Mouse (Mus musculus) cerebellum, postnatal 10 days (tissue): ENCODE measurements around the gene Cpne2.
A peak's percentile ranks its signal among the peaks of the same experiment; 100 is the strongest.

Experiments used
- DNase-seq, 2 experiments: peaks; one replicate each; pipeline ENCODE4 v3.0.0; 2021; ENCODE audit warnings: mixed read lengths in 2 of 2

Cpne2 gene

GRCm38 (mm10) chr8:94582569-94582968, 49.8 kb downstream of the Cpne2 start:
- DNase-seq: no peak

- peak; percentile 79 to 83 for DNase-seq
These were observed 51.5 kb downstream of the Cpne2 start for GRCm38 (mm10) chr8:94584238-94584817.

- DNase-seq: no peak
These were observed 58.9 kb downstream of the Cpne2 start for GRCm38 (mm10) chr8:94591691-94592090.

GRCm38 (mm10) chr8:94594211-94594610, 61.4 kb downstream of the Cpne2 start:
- DNase-seq: no peak

- DNase-seq: no peak
These were observed 67.7 kb downstream of the Cpne2 start for GRCm38 (mm10) chr8:94600478-94600877.

GRCm38 (mm10) chr8:94601034-94601606, 68.3 kb downstream of the Cpne2 start:
- peak in 1 of 2 experiments; percentile 39 for DNase-seq

GRCm38 (mm10) chr8:94601607-94602385, 69.0 kb downstream of the Cpne2 start, which contains the start of the genes Rspry1 and Fam192a:
Rspry1 (plus strand) TSS chr8:94601937.
Fam192a (minus strand) TSS chr8:94601997.
- DNase-seq: peak; percentile 100

- peak in 1 of 2 experiments; percentile 29 for DNase-seq
These were observed 69.8 kb downstream of the Cpne2 start for GRCm38 (mm10) chr8:94602471-94603131.

- no peak for DNase-seq
These were observed 71.2 kb downstream of the Cpne2 start for GRCm38 (mm10) chr8:94604030-94604429.

GRCm38 (mm10) chr8:94607064-94607463, 74.3 kb downstream of the Cpne2 start:
- DNase-seq: no peak
